Mouse (Mus musculus) c-Kit-positive CD71-negative TER-119-negative erythroid progenitor cells, embryonic 14.5 days (primary cell): ENCODE measurements around the gene Banf1.
"Not testable (repeated sequence)": the region's sequence is repeated elsewhere in the genome, so short reads cannot be mapped to it uniquely, and the experiment has no call there.

Experiments
- DNase-seq: peaks from one replicate; pipeline ENCODE4 v3.0.0-alpha.2; 2013; ENCODE audit warnings: low read depth

The Banf1 gene

DNA sequence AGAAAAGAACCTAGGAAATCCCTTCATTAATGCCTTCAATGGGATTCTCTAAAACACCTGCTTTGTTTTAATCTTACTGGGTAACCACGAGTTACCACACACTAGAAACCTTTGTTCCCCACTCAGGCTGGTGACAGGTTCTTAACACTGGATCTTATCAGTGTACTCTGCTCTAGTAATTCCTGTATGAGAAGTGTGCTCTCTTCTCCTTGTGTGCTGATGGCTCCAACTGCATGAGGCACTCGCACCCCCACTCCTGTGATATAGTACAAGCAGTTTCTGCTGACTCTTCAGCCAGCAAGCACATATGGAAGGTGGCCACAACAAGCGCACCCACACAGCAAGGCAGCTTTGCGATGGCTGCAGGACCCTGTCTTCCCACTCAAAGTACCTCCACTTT is 7.2 kb upstream of the Banf1 start:
- no peak for DNase-seq

DNA sequence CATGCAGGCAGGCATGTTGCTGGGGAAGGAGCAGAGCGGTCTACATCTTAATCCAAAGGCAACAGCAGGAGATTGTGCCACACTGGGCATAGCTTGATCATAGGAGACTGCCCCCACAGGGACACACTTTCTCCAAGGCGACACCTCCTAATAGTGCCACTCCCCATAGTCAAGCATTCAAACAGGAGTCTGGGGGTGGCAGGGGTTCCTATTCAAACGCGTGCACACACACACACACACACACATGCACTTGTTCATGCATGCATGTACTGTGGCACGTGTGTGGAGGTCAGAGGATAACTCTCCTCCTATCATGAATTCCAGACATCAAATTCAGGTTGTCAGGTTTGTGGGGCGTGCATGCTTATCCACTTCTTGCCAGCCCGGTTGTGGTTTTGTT is 5.8 kb upstream of the Banf1 start:
- DNase-seq, result no peak

DNA sequence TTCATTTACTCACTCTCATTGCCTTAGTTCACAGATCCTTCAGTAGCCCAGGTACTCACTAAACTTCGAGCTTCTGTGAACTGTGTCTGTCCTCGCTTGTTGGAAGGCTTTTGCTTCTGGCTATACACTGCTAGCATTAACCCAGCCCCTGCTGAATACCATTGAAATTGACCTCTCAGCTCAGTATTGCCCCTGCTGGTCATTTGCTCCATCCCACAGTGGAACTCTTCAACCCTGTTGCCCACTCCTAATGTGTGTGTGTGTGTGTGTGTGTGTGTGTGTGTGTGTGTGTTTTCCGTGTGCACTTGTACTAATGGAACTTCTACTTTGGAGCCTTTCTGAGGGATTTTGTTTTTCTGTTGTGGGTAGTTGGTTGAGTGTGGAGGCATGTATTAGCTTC is 4.0 kb upstream of the Banf1 start:
- no peak for DNase-seq

DNA sequence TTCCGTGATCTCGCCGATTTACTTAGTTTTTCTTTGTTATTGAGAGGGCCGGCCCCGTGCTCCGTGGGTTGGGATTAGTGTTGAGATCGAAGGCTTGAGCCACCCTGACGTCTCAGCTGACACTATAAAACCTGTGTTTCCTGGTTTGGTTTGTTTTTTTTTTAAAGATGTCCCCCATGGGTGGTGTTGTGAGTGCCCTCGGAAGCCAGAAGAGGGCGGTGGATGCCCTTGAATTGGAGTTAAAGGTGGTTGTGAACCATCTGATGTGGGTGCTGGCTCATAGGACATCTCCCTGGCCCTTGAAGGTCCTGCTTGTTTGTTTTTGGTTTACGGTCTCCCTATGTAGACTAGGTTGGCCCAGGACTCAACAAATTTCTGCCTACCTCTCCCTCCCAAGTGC is 487 bp upstream of the Banf1 start:
- DNase-seq, result peak; percentile 30

DNA sequence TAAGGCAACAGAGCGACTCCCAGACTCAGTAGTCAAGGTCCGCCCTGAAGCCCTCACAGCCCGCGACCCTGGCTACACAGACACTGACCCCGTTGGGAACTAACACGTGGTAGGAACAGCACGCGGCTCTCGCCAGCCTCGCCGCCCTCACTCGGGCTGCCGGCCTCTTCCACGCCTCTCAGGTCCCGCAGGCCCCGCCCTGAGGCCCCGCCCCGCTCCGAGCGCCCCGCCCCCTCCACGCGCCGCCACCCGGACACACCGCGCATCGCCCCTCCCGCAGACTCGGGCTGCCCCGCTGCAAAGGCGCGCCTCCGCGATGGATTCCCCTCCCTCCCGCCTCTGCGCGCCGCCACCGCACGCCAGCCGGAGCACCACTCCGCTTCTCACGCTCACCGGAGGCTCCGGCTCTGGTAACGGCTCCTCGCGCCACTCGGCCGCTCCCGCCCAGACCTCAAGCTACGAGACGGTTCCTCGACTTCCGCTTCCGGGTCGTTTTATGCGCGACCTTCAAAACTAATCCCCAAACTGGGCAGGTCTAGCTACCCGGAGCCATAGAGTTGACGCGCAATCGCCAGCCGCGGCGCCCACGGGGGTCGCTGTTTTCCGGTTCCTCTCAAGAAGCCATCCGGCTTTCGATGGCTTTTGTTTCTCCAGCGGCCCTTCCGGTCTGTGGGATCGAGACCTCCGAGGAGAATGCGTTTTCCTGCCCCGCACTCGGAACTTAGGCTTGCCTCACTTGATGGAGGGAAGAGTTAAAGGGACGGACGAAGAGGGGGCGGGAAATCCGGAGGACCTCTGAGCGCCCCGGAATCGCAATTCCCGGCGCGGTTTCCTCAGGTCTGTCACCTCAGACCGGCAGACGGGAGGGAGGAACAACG is 554 bp downstream of the Banf1 start, which contains the start of gene Eif1ad:
TSS of gene Eif1ad (plus strand) at position 567 of the 878 bp plus-strand sequence.
- DNase-seq, result peak; percentile 96

DNA sequence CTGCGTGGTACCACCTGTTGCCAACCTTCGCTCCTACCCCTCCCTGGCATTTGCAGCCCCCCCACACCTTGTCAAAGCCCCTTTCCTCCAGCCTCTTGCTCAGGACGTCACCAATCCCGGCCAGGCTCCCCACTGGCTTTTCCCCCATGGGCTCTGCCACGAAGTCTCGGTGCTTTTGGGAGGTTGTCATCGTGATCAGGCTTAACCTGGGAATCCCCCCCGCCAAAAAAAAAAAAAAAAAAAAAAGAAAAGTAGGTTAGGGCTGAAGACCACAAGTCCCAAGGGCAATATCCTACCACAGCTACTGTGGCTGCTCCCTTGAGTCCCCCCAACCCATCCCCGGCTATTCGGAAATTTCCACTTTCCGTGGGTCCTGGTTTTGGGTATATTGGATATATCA is 1.2 kb downstream of the Banf1 start:
- no peak for DNase-seq

DNA sequence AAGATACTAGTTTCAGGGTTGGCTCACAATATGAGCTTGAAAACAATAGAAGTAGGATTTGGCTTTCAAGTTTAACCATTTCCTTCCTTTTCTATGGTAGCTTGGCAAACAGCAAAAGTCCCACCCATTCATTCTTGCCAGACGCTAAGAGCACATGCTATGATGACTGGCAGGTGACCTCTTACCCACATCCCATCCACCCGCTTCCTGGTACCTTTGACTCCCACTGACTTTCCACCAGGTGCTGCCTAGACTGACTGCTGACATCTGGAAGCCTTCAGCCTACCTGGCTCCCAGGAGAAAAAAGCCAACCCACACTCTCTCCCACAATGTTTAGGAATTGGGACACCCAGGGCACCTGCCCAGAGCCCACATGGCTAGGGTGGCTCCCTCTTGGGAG is 2.8 kb downstream of the Banf1 start:
- DNase-seq, result no peak

DNA sequence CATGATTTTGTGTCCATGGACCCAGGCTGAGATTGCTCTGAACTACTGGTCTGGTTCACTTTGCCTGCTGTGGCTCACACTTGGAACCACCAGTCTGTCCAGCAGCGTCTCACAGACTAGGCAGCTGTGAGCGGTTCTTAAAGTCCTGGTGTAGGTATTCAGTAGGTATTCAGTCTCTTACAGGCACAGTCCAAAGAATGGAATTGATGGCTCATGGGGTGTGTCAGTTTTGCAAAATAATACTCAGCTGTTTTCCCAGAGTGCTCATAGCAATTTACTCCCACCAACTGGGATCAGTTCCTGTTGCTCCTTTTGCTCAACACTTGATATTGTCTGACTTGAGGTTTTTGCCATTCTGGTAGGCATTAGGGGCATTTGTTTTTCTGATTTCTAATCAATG is 4.8 kb downstream of the Banf1 start:
- no peak for DNase-seq

DNA sequence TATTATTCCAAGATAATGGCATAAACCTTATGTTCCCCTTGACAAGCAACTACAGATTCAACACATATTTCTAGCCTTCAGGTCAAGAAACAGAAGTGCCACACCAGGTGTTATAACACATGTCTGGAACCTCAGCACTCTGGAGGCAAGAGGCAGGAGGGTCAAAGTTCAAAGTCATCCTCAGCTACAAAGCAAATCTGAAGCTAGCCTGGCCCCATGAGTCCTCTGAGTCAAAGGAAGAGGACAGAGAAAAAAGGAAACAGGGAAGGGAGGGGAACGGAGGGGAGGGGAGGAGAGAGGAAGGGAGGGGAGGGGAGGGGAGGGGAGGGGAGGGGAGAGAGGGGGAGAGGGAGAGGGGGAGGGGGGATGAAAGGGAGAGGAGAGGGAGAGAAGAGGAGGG is 10.9 kb downstream of the Banf1 start:
- DNase-seq, result no peak

DNA sequence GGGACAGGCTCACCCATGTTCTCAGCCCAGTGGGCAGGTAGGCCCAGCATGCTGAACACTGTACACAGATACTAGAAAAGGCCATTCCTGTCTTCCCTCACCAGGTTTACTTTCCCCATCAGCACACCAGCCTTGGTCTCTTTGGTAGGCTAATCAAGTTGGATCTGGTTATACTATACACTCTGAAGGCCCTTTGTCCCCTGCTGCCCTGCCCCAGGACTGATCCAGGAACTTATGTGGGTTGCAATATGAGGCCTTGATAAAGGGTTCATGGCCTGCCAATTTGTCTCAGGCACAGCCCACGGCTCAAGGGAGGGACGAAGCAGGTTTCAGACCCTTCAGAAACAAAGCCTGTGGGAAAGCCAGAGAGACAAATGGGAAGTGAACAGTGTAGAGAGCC is 13.4 kb downstream of the Banf1 start:
- no peak for DNase-seq

DNA sequence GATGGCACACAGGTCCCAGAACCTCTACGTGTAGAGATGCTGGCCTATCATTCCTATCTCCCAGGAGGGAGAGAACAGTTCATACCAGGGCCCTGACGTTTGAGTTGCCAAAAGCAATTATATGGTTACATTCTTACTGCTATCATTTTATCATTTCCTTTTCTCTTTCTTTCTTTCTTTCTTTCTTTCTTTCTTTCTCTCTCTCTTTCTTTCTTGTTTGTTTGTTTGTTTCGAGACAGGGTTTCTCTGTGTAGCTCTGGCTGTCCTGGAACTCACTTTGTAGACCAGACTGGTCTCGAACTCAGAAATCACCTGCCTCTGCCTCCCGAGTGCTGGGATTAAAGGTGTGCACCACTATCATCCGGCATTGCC is 17.5 kb downstream of the Banf1 start, which contains the start of gene Cst6:
TSS of gene Cst6 (minus strand) at position 73 of the 372 bp plus-strand sequence.
- not testable (repeated sequence) for DNase-seq

DNA sequence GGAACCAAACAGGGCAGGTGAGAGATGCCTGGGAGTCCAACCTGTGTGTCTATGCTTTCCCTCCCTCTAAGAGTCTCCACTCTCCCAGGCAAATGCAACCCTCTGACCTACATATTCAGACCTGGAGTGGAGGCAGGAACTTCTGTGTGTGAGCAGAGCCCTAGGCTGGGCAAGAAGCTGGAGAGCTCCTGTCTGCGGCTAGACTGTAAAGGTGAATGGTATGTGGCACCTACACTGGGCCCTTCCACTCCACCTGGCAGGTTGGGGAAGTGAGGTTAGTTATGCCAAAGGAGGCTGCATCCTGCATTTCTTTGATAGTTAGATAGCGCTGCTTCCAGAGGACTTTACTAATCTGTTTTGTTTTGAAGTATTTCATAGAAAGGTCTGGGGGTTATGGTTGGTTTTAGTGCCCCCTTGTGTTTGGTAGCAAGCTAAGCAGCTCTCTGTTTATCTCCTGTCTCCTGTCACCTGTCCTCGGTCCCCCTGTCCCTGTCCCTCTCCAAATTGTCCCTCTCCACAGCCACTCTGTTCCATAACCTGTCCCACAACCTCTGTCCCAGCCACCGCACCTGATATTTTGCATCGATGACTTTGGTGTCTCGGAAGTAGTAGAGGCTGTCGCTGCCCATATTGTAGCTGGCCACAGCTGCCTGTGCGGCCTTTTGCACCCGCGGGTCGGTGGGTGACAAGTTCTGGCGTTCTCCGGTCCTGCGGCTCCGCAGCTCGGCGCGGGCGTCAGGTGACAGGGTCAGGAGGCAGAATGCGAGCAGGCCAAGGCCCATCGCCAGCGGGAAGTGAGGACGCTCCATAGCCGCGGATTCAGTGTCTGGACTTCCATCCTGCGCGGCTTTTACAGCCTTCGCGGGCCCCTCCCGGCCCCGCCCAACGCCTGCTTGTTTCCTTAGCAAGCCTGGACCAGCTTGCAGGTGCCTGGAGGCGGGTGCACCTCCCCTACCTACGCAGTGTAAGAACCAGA is 18.2 kb downstream of the Banf1 start:
- peak; percentile 33 for DNase-seq

DNA sequence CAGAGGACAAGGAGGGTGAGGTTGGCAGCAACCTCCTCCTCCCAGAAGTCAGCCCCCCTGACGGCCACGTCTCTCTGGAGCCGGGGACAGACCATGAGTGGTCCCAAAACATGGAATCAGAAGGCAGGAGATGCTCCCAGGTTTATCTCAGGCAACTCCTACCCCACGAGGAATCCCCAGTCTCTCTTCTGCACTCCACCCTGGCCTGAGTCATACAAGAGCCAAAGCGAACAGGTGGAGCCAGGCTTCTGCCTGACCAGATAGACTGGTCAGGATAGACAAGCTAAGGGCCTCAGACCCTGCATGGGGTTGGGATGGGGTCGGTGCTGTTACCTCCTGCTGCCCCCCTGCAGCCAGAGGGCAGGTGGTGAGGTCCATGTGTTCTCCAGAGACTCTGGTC is 18.9 kb downstream of the Banf1 start:
- DNase-seq, result no peak

DNA sequence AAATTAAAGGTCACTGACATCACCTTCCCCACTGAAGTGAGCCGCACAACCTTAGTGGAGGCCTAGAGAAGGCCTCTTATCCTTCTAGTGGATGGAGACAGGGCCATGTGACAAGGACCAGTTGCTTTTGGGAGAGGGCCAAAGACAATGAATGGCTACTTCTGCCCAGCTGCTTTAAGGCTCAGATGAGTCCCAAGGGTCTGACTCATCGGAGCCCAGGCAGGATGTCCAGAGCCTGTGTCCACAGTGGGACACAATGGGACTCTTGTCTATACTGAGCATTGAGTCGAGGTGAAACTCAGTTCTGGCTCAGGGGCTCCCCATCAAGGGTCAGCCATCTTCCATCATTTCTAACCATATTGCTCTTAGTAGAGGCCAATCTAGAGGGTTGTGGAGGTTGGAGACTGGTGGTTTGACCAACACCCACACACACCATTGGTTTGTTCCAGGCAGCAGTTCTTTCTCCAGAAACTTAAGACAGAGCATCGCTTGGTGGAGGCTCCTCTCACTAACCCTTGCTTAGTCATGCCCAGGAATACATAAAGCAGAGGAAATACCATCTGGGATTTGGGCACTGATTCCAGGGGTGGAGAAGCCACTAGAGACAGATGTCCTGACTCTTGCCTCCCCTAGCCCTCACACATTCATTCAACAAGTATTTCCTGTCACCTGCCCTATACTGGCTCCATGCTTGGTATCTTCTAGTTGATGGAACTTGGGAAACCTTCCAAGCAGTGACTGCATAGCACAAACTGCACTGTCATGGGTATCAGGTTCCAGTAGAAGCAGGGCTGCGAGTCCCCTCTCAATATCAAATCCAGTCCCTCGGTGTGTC is 21.5 kb downstream of the Banf1 start:
- DNase-seq, result no peak

DNA sequence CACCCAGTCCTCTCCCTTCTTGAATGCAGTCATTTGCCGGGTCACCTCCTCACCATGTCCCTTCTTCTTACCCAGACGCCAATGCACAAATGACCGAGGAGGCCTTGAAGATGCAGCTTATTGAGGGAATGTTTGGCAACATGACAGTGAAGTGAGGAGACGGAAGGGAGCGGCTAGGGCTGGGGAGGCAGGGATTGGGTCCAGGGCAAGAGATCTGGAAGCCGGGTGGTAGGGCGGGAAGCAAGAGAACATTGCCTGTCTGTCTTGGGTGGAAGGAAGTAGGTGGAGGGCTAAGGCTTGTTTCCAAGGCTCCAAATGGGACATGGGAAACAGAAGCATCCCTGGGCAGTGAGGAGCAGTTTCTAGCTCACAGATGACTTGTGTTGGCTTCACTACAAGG is 25.6 kb downstream of the Banf1 start:
- no peak for DNase-seq

DNA sequence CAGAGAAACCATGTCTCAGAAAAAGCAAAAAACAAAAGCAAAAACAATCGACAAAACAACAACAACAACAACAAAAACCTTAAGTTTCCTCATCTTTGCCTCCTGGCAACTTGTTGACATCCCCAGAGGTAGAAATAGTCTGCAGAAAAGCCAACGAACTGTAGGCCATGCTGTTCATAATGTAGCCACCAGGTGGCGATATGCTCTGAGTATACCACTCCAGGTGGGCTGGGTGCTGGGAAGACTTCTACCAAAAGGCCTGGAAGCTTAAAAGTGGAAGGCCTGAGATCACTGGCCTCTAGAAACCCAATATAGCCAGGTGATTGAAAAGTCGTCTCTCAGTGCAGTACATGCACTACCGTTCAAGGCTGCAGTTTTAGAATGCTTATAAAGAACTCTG is 29.0 kb downstream of the Banf1 start:
- DNase-seq, result peak; percentile 53

DNA sequence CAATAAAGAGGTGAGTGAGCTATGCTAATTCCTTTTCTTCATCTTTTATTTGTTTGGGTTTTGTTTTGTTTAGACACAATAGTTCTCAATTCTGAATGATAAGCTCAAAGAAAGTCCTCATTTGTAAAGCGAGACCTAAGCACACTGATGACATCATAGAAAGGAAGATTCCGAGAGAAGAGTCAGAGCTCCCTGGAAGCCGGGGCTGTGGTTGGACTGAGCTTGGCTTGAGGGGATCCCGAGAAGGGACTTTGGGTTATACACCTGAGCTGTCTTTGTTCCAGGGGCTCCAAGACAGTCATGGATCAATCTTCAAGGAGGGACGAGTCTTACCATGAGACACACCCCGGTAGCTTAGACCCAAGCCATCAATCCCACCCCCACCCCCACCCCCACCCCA is 31.5 kb downstream of the Banf1 start, which contains the start of gene Catsper1:
TSS of gene Catsper1 (plus strand) at position 301 of the 400 bp plus-strand sequence.
- DNase-seq, result no peak

DNA sequence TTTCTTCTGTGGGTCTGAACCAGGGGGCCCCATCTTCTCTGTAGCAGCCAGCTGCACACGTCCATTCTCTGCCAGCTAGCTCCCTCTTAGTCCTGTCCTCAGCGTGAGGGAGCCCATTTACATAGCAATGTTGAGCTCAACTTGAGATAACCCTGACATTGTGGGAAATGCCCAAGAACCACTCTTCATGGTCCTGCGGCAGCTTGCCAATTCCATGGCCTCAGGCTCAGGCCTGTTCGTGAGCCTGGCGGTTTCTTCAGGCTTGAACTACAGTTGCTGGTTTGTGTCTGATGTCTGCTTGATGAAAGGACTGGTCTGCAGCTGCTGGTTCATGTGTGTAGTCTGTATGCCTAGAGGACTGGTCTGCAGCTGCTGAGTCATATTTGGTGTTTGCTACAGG is 32.2 kb downstream of the Banf1 start:
- no peak for DNase-seq

DNA sequence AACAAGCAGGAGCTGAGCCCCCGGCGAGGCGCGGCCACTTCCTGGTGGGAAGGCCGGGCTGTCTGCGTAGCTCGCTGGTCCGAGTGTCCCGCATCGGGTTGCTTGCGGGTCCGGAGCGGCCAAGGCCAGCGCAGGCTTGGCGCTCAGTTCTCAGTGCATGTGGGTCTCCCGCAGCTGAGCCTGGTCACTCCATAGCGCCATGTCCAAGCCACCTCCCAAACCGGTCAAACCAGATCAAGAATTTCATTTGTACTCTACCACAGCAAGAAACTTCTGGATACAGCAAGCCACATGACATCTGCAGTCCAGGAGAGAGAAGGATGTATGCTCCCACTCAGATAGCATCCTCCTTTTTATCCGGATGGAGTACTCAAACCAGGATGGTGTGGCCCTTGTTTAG is 39.0 kb downstream of the Banf1 start:
- DNase-seq, result no peak

DNA sequence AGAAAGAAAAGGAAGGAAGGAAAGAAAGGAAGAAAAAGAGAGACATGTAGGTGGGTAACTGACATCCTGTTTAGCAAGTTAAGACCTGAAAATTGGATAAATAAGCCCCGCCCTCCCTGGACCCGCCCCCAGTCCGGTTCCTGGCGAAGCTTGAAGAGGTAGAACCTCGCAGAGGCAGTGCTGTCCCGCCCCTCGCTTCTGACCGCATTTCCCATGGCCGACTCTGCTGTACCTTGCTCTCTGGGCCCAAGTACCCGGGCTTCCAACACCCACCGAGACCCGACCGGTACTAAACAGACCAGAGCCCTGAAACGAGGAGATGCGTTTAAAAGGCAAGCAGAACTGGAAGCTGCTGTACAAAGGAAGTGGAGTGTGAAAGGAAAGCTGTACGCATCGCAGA is 43.2 kb downstream of the Banf1 start:
- no peak for DNase-seq
